Mouse (Mus musculus) hindbrain, embryonic 14.5 days (tissue): Measurements from ENCODE around the gene Slc27a1. TPM values are rescaled to one million over a fixed set of nuclear protein-coding genes. Genes with fewer than 3 reads are reported as not detected.

Source experiments
- ATAC-seq: fragments of 200-750 bp; cut with Nextera tagmentation; 2 replicates; pipeline ENCODE4 v1.8.0; 2017; ENCODE audit warnings: moderate number of reproducible peaks, mild to moderate bottlenecking, moderate TSS enrichment, moderate library complexity; ENCODE audit not compliant: low FRiP score
- DNase-seq: peaks from one replicate; pipeline ENCODE4 v3.0.0-alpha.2; 2015; ENCODE audit warnings: low spot score
- H3K27ac ChIP-seq: fragments of 300-500 bp; sonication (generic); 2 replicates; pipeline ENCODE4 v1.5.1; 2014; ENCODE audit warnings: mild to moderate bottlenecking, moderate library complexity
- H3K27me3 ChIP-seq: fragments of 300-500 bp; sonication (generic); 2 replicates; pipeline ENCODE4 v1.6.1; 2014; ENCODE audit warnings: mild to moderate bottlenecking, low read length, mixed read lengths; ENCODE audit not compliant: control insufficient read depth, insufficient read depth
- H3K36me3 ChIP-seq: fragments of 300-500 bp; sonication (generic); replicated peaks from 2 replicates; pipeline ENCODE4 v1.6.1; 2014; ENCODE audit not compliant: control insufficient read depth, insufficient read depth
- H3K4me1 ChIP-seq: fragments of 300-500 bp; sonication (generic); replicated peaks from 2 replicates; pipeline ENCODE4 v1.6.1; 2014; ENCODE audit warnings: antibody characterized with exemption, low read length, mixed read lengths; ENCODE audit not compliant: control insufficient read depth, insufficient read depth
- H3K4me2 ChIP-seq: fragments of 300-500 bp; sonication (generic); replicated peaks from 2 replicates; pipeline ENCODE4 v1.6.1; 2014; ENCODE audit warnings: mild to moderate bottlenecking, moderate library complexity
- H3K4me3 ChIP-seq: fragments of 300-500 bp; sonication (generic); replicated peaks from 2 replicates; pipeline ENCODE4 v1.5.1; 2014; ENCODE audit warnings: mild to moderate bottlenecking, low read length
- H3K9ac ChIP-seq: fragments of 300-500 bp; sonication (generic); 2 replicates; pipeline ENCODE4 v1.6.1; 2014
- H3K9me3 ChIP-seq: fragments of 300-500 bp; sonication (generic); 2 replicates; pipeline ENCODE4 v1.6.1; 2016; ENCODE audit warnings: low read length; ENCODE audit not compliant: control insufficient read depth
- WGBS: fragments of 180-500 bp; shearing (Covaris S2); extraction: QIAGEN DNeasy Blood & Tissue Kit; methylation state at CpG from one replicate; pipeline ENCODE4 v1.1.7; 2014; 5-methylcytosine and 5-hydroxymethylcytosine counted together
- polyA plus RNA-seq: library from polyadenylated mRNA; unstranded; fragments of >200 nt; fragmentation: Nextera tagmentation; extraction: Ambion mirVana; gene quantifications from 2 replicates; pipeline ENCODE4 v1.2.1, GENCODE M21; 2014

Slc27a1 gene
- polyA plus RNA-seq, 1 experiment from 2014 or later = 57.3 TPM

DNA sequence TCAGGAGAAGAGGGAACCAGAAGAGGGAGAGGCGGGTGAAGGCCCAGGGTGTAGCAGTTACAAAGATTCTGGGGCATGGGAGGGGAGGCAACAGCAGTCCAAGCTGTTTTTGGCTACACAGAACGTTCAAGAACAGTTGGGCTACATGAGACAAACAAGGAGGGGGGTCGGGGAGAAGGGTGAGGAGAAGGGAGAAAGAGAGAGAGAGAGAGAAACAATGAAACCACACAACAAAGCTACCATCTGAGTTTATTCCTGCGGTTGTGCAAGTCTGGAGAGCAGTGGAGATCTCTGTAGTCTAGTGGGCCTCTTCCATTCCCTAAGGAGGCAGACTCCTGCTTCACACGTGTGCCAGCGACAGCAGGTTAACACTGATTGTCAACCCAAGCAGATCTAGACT lies 14.7 kb upstream of the Slc27a1 start:
- Histone ChIP-seq H3K9me3 (no peaks in the 10 kb centered on the region), H3K27ac (no peak overlapping the region), H3K4me3 (no peak overlapping the region), H3K4me1 (no peaks in the 10 kb centered on the region), H3K36me3 (no peaks in the 10 kb centered on the region), H3K9ac (no peak overlapping the region), H3K27me3 (peaks cover 39% of the 10 kb centered on the region), H3K4me2 (no peak overlapping the region)
- DNase-seq (no peak), ATAC-seq (no peak)
- WGBS = 70% methylated on average over 6 of the region's 6 CpGs

GRCm38 (mm10) chr8:71554644-71555043 lies 14.0 kb upstream of the Slc27a1 start:
- no peak overlapping the region for H3K4me3 ChIP-seq
- no peak for DNase-seq
- no peak overlapping the region for H3K9ac ChIP-seq
- ATAC-seq = no peak
- peaks cover 45% of the 10 kb centered on the region for H3K27me3 ChIP-seq
- H3K4me2 ChIP-seq = no peak overlapping the region
- 87% methylated on average over 2 of the region's 2 CpGs for WGBS
- no peak overlapping the region for H3K27ac ChIP-seq
- no peaks in the 10 kb centered on the region for H3K4me1 ChIP-seq
- no peaks in the 10 kb centered on the region for H3K9me3 ChIP-seq
- no peaks in the 10 kb centered on the region for H3K36me3 ChIP-seq

GRCm38 (mm10) chr8:71558071-71558957 lies 10.4 kb upstream of the Slc27a1 start, which contains the start of gene Tmem221:
Gene Tmem221 (minus strand): TSS chr8:71558871.
- H3K27ac ChIP-seq = no peak within 1 kb of the TSS
- no peaks in the 10 kb centered on the region for H3K36me3 ChIP-seq
- ATAC-seq = no peak
- no peak within 1 kb of the TSS for H3K9ac ChIP-seq
- H3K4me1 ChIP-seq = 0 out of 2 replicates have a peak, but pooled peaks cover 4% of the 10 kb centered on the region
- peak within 1 kb of the TSS; percentile 18 for H3K4me3 ChIP-seq
- H3K4me2 ChIP-seq = peak within 1 kb of the TSS; percentile 38
- 4% methylated on average over 70 of the region's 70 CpGs for WGBS
- no peaks in the 10 kb centered on the region for H3K9me3 ChIP-seq
- H3K27me3 ChIP-seq = peaks cover 80% of the 10 kb centered on the region
- no peak for DNase-seq

DNA sequence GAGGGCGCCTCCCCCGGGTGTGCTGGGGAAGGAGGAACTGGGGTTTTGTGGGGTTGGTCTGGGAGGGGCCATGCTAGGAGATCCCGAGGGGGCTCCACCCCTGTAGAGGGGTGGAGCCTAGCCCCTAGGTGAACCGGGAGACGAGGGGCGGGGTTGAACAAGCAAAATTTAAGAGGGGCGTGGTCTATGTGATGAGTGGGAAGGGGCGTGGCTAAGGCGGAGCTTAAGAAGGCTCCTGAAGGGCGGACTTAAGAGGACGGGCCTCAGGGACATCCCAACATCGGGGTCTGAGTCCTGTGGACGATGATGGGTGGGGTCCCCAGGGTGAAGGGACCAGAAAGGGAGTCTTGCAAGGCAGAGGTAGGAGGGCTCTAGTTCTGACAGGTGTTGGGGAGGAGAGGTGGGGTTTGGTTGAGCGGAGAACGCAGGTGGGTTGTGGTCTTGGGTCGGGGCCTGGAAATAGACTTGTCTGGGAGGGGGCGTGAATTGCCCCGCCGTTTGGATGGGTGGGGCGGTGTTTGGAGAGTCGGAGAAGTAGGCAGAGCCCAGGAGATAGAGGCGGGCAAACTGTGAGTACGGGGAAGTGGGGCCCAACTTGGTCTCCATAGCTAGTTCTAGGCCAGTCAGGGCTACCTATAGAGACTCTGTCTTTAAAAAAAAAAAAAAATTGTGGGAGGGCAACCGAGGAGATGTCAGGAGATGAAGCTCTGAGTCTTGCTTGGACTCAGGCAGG lies 9.6 kb upstream of the Slc27a1 start:
- Histone ChIP-seq H3K36me3 (no peaks in the 10 kb centered on the region), H3K4me1 (0 out of 2 replicates have a peak, but pooled peaks cover 4% of the 10 kb centered on the region), H3K9me3 (no peaks in the 10 kb centered on the region), H3K27me3 (peaks cover 88% of the 10 kb centered on the region), H3K9ac (no peak overlapping the region), H3K27ac (no peak overlapping the region), H3K4me3 (peak overlapping the region; percentile 18), H3K4me2 (peak overlapping the region; percentile 38)
- DNase-seq = no peak
- 0 out of 2 replicates have a peak, but pooled peaks have one; percentile 10 for ATAC-seq
- 3% methylated on average over 24 of the region's 24 CpGs for WGBS

- no peaks in the 10 kb centered on the region for H3K9me3 ChIP-seq
- H3K4me3 ChIP-seq = no peak overlapping the region
- H3K9ac ChIP-seq = no peak overlapping the region
- no peaks in the 10 kb centered on the region for H3K36me3 ChIP-seq
- H3K4me2 ChIP-seq = no peak overlapping the region
- no peak overlapping the region for H3K27ac ChIP-seq
- H3K27me3 ChIP-seq = peaks cover 90% of the 10 kb centered on the region
- H3K4me1 ChIP-seq = 0 out of 2 replicates have a peak, but pooled peaks cover 4% of the 10 kb centered on the region
- ATAC-seq = no peak
- 79% methylated on average over 3 of the region's 3 CpGs for WGBS
- no peak for DNase-seq
Measured at GRCm38 (mm10) chr8:71560071-71560470, 8.6 kb upstream of the Slc27a1 start.

- DNase-seq (no peak), ATAC-seq (no peak)
- H3K4me1 ChIP-seq = 0 out of 2 replicates have a peak, but pooled peaks cover 4% of the 10 kb centered on the region
- H3K4me3 ChIP-seq = no peak overlapping the region
- H3K36me3 ChIP-seq = no peaks in the 10 kb centered on the region
- WGBS = 87% methylated on average over 5 of the region's 5 CpGs
- no peak overlapping the region for H3K27ac ChIP-seq
- H3K9ac ChIP-seq = no peak overlapping the region
- peaks cover 83% of the 10 kb centered on the region for H3K27me3 ChIP-seq
- no peaks in the 10 kb centered on the region for H3K9me3 ChIP-seq
- no peak overlapping the region for H3K4me2 ChIP-seq
Measured at GRCm38 (mm10) chr8:71560765-71561164, 7.9 kb upstream of the Slc27a1 start.

DNA sequence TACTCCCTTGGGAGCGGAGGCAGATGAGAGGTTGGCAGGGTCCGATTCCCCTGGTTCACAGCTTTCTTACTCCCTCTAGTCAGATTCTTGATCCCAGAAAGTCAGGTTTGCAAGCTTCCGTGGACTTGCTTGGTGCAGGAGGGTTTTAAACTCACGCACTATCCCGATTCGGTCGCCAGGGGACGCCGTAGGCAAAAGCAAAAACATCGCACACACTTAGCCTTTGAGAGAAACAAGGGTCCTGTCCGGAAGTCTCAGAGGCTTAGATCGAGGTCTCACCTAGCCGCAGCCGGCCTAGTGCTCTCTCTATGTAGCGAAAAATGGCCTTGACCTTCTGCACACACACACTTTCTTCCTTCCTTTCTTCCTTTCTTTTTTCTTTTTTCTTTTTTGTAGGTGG lies 7.3 kb upstream of the Slc27a1 start:
- DNase-seq = peak; percentile 80
- H3K36me3 ChIP-seq = no peaks in the 10 kb centered on the region
- H3K4me1 ChIP-seq = 0 out of 2 replicates have a peak, but pooled peaks cover 4% of the 10 kb centered on the region
- no peak overlapping the region for H3K4me2 ChIP-seq
- no peak overlapping the region for H3K4me3 ChIP-seq
- no peak overlapping the region for H3K27ac ChIP-seq
- H3K27me3 ChIP-seq = peaks cover 77% of the 10 kb centered on the region
- WGBS = 3% methylated on average over 15 of the region's 15 CpGs
- H3K9me3 ChIP-seq = no peaks in the 10 kb centered on the region
- no peak overlapping the region for H3K9ac ChIP-seq
- no peak for ATAC-seq

GRCm38 (mm10) chr8:71562751-71563150 lies 5.9 kb upstream of the Slc27a1 start:
- no peaks in the 10 kb centered on the region for H3K36me3 ChIP-seq
- peak overlapping the region; percentile 20 for H3K4me3 ChIP-seq
- H3K9me3 ChIP-seq = no peaks in the 10 kb centered on the region
- no peak overlapping the region for H3K27ac ChIP-seq
- peaks cover 70% of the 10 kb centered on the region for H3K27me3 ChIP-seq
- DNase-seq (peak; percentile 63), ATAC-seq (peak; percentile 33; the same call in 1 of the 2 replicates)
- peak overlapping the region; percentile 6; the same call in 1 of the 2 replicates for H3K9ac ChIP-seq
- H3K4me1 ChIP-seq = 0 out of 2 replicates have a peak, but pooled peaks cover 4% of the 10 kb centered on the region
- peak overlapping the region; percentile 40 for H3K4me2 ChIP-seq
- under 1% methylated on average over 33 of the region's 33 CpGs for WGBS

DNA sequence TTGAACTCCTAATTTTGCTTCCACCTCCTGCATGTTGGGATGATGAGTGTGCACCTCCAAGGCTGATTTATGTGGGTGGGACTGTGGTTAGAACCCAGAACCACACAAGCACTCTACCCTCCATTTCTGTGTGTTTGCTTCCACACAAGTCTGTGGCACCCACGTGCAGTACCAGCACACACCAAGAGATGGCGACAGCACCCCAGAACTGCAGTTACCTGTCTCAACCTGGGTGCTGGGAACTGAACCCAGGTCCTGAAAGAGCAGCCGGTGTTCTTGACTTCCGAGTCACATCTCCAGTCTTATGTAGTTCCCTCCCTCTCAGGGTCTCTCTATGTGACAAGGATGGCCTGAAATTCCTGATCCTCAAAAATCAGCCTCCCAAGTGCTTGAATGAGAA lies 4.7 kb upstream of the Slc27a1 start:
- H3K27me3 ChIP-seq = peaks cover 58% of the 10 kb centered on the region
- no peak overlapping the region for H3K4me3 ChIP-seq
- H3K9me3 ChIP-seq = no peaks in the 10 kb centered on the region
- H3K4me2 ChIP-seq = no peak overlapping the region
- H3K4me1 ChIP-seq = peaks cover 4% of the 10 kb centered on the region; the same call in 1 of the 2 replicates
- no peak overlapping the region for H3K9ac ChIP-seq
- 90% methylated on average over 4 of the region's 4 CpGs for WGBS
- ATAC-seq (no peak), DNase-seq (no peak)
- H3K27ac ChIP-seq = no peak overlapping the region
- no peaks in the 10 kb centered on the region for H3K36me3 ChIP-seq
